Mouse (Mus musculus): Measurements from ENCODE around the gene Casp8ap2. TPM values are rescaled to one million over a fixed set of nuclear protein-coding genes. Genes with fewer than 3 reads are reported as not detected.

Casp8ap2 gene
- polyA plus RNA-seq, 1 experiment from 2014 or later = 53.5 TPM

GRCm38 (mm10) chr4:32677471-32677870 lies 62.2 kb downstream of the Casp8ap2 start:
- Histone ChIP-seq H3K27ac (no peak overlapping the region), H3K4me2 (no peak overlapping the region), H3K9me3 (no peaks in the 10 kb centered on the region), H3K9ac (no peak overlapping the region), H3K36me3 (peaks cover 86% of the 10 kb centered on the region), H3K4me3 (no peak overlapping the region), H3K4me1 (replicated peaks) (no peaks in the 10 kb centered on the region), H3K27me3 (no peaks in the 10 kb centered on the region)
- 97% methylated on average over 3 of the region's 3 CpGs for WGBS
- no peak for ATAC-seq (ENCODE audit: low FRiP score)

- WGBS = 73% methylated on average over 3 of the region's 3 CpGs
- no peaks in the 10 kb centered on the region for H3K4me1 ChIP-seq (replicated peaks)
- no peak overlapping the region for H3K27ac ChIP-seq
- H3K9me3 ChIP-seq = no peaks in the 10 kb centered on the region
- no peak overlapping the region for H3K9ac ChIP-seq
- H3K36me3 ChIP-seq = peaks cover 80% of the 10 kb centered on the region
- H3K27me3 ChIP-seq = no peaks in the 10 kb centered on the region
- ATAC-seq (ENCODE audit: low FRiP score) = no peak
- no peak overlapping the region for H3K4me2 ChIP-seq
- H3K4me3 ChIP-seq = no peak overlapping the region
Observed at GRCm38 (mm10) chr4:32680843-32681242, 65.6 kb downstream of the Casp8ap2 start.

DNA sequence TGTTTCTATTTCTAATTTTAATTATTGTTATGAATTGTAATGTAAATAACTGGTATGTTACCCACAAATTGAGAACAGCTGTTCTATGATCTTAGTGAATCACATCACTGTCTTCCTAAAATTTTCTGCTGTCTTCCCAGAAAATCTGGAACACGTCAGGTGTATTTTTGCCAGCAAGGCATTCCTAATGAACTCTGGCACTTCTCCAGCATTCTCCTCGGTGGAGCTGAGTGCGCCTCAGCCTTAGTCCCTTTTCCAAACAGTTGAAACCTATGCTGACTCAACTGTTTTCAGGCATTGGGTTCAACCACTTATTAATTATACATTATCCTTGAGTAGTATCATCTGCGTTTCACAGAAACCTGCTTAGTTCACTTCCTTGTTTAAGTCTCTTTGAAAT lies 67.2 kb downstream of the Casp8ap2 start:
- Histone ChIP-seq H3K9ac (no peak overlapping the region), H3K4me1 (replicated peaks) (no peaks in the 10 kb centered on the region), H3K27ac (no peak overlapping the region), H3K9me3 (no peaks in the 10 kb centered on the region), H3K27me3 (no peaks in the 10 kb centered on the region), H3K4me2 (no peak overlapping the region), H3K36me3 (peaks cover 77% of the 10 kb centered on the region), H3K4me3 (no peak overlapping the region)
- ATAC-seq (ENCODE audit: low FRiP score) = no peak
- 84% methylated on average over 4 of the region's 4 CpGs for WGBS

DNA sequence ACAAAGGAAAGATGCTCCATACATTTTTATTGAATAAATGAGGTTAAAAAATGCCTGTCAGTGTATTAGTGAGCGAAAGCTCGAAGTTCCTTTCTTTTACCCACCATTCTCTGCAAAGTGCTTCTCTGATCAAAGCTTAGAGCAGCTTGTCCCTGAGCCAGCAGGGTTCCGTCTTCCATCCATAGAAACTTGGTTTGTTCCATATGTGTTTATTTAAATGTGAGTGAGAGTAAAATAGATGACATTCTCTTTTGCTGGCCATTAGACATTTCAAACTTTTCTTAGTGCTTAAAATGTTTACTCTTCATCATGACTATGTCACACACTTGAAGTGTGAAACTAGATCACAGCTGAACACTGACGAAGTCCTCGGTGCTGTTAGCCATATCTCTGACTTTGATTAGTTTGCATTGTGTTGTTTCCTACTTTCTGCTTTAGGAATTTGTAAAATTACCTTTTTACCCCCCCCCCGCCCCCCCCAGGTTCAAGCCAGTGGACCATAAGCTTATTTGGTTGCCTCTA lies 67.9 kb downstream of the Casp8ap2 start:
- no peak overlapping the region for H3K27ac ChIP-seq
- H3K4me3 ChIP-seq = no peak overlapping the region
- H3K4me1 ChIP-seq (replicated peaks) = no peaks in the 10 kb centered on the region
- no peaks in the 10 kb centered on the region for H3K9me3 ChIP-seq
- WGBS = 85% methylated on average over 6 of the region's 6 CpGs
- no peaks in the 10 kb centered on the region for H3K27me3 ChIP-seq
- ATAC-seq (ENCODE audit: low FRiP score) = no peak
- H3K9ac ChIP-seq = no peak overlapping the region
- no peak overlapping the region for H3K4me2 ChIP-seq
- H3K36me3 ChIP-seq = peaks cover 75% of the 10 kb centered on the region

Other genes with a start within 250 kb of the Casp8ap2 start
- 0.12 TPM in 1 of 2 replicates, not detected in the other for gene Gja10, start 12.7 kb upstream of the Casp8ap2 start, polyA plus RNA-seq (2015; fragmentation: Nextera tagmentation; extraction: Ambion mirVana)
- 15.8 and 17.2 TPM in 2 replicates for gene Mdn1, start 41.7 kb downstream of the Casp8ap2 start, polyA plus RNA-seq (2015; fragmentation: Nextera tagmentation; extraction: Ambion mirVana)
- 156 and 161 TPM in 2 replicates for gene Lyrm2, start 184.8 kb downstream of the Casp8ap2 start, polyA plus RNA-seq (2015; fragmentation: Nextera tagmentation; extraction: Ambion mirVana)